Comparison of ENCODE assay signal across 14 mouse cellular contexts in genomic region chr2:124928759-124929113, GRCm38 (mm10).
DNase-seq lines count a peak whose midpoint lies in the region; ATAC-seq lines count a peak whose summit lies in the region.
"Had no signal": no experiment of that assay in that cellular context is flagged by ENCODE, and none has a peak within 500 bp of the region (broad histone marks: within the 10 kb centered on the region; RNA-seq: fewer than 3 reads in every experiment).

No protein-coding gene starts in this region.

- DNase-seq in forebrain, embryonic 14.5 days (ENCODE audit: low spot score), result no peak
- no peak for DNase-seq in hindbrain, embryonic 14.5 days (ENCODE audit: low spot score)
- DNase-seq in kidney, adult 18-20 months, result no peak

- no peaks in the 10 kb centered on the region for H3K27me3 ChIP-seq in forebrain, embryonic 14.5 days (replicated peaks; ENCODE audit: control insufficient read depth, insufficient read depth, low read length)
- H3K27me3 ChIP-seq in forebrain, embryonic 13.5 days, result no peaks in the 10 kb centered on the region
- H3K27me3 ChIP-seq in hindbrain, embryonic 14.5 days (ENCODE audit: control insufficient read depth, insufficient read depth, low read length), result no peaks in the 10 kb centered on the region
- H3K27me3 ChIP-seq in hindbrain, embryonic 12.5 days, result no peaks in the 10 kb centered on the region
- no peaks in the 10 kb centered on the region for H3K27me3 ChIP-seq in midbrain, embryonic 16.5 days (ENCODE audit: control insufficient read depth, insufficient read depth, low read depth, low read length)
- no peaks in the 10 kb centered on the region for H3K27me3 ChIP-seq in midbrain, embryonic 15.5 days (replicated peaks)
- no peaks in the 10 kb centered on the region for H3K27me3 ChIP-seq in intestine, embryonic 16.5 days (replicated peaks; ENCODE audit: control insufficient read depth, insufficient read depth, low read length)
- H3K27me3 ChIP-seq: embryonic facial prominence, embryonic 15.5 days had no signal

- no peak overlapping the region for H3K27ac ChIP-seq in forebrain, embryonic 14.5 days (ENCODE audit: low read depth, low read length)
- H3K27ac ChIP-seq in forebrain, embryonic 13.5 days, result no peak overlapping the region
- H3K27ac ChIP-seq in hindbrain, embryonic 14.5 days, result no peak overlapping the region
- no peak overlapping the region for H3K27ac ChIP-seq in hindbrain, embryonic 12.5 days
- H3K27ac ChIP-seq in midbrain, embryonic 16.5 days (ENCODE audit: low read length), result no peak overlapping the region
- no peak overlapping the region for H3K27ac ChIP-seq in midbrain, embryonic 15.5 days
- H3K27ac ChIP-seq in intestine, embryonic 16.5 days (ENCODE audit: low read length), result no peak overlapping the region
- H3K27ac ChIP-seq: embryonic facial prominence, embryonic 15.5 days; forebrain, embryonic 10.5 days; heart, embryonic 10.5 days had no signal

- H3K9ac ChIP-seq in forebrain, embryonic 14.5 days (ENCODE audit: low read length), result no peak overlapping the region
- H3K9ac ChIP-seq in forebrain, embryonic 13.5 days, result no peak overlapping the region
- no peak overlapping the region for H3K9ac ChIP-seq in hindbrain, embryonic 14.5 days
- no peak overlapping the region for H3K9ac ChIP-seq in hindbrain, embryonic 12.5 days
- H3K9ac ChIP-seq in midbrain, embryonic 16.5 days (ENCODE audit: low read depth, low read length), result no peak overlapping the region
- no peak overlapping the region for H3K9ac ChIP-seq in midbrain, embryonic 15.5 days
- H3K9ac ChIP-seq in intestine, embryonic 16.5 days (ENCODE audit: low read depth, low read length), result no peak overlapping the region
- H3K9ac ChIP-seq: embryonic facial prominence, embryonic 15.5 days had no signal

- H3K4me2 ChIP-seq in forebrain, embryonic 14.5 days (ENCODE audit: low read length), result no peak overlapping the region
- H3K4me2 ChIP-seq in forebrain, embryonic 13.5 days, result no peak overlapping the region
- no peak overlapping the region for H3K4me2 ChIP-seq in hindbrain, embryonic 14.5 days (replicated peaks)
- no peak overlapping the region for H3K4me2 ChIP-seq in hindbrain, embryonic 12.5 days (replicated peaks)
- no peak overlapping the region for H3K4me2 ChIP-seq in midbrain, embryonic 16.5 days (ENCODE audit: low read length)
- no peak overlapping the region for H3K4me2 ChIP-seq in midbrain, embryonic 15.5 days
- H3K4me2 ChIP-seq in intestine, embryonic 16.5 days (ENCODE audit: low read depth, low read length), result no peak overlapping the region
- H3K4me2 ChIP-seq: embryonic facial prominence, embryonic 15.5 days had no signal

- no peaks in the 10 kb centered on the region for H3K36me3 ChIP-seq in forebrain, embryonic 14.5 days (ENCODE audit: control insufficient read depth, insufficient read depth, low read length)
- no peaks in the 10 kb centered on the region for H3K36me3 ChIP-seq in forebrain, embryonic 13.5 days (ENCODE audit: poor library complexity, severe bottlenecking)
- H3K36me3 ChIP-seq in hindbrain, embryonic 14.5 days (replicated peaks; ENCODE audit: control insufficient read depth, insufficient read depth), result no peaks in the 10 kb centered on the region
- no peaks in the 10 kb centered on the region for H3K36me3 ChIP-seq in hindbrain, embryonic 12.5 days
- no peaks in the 10 kb centered on the region for H3K36me3 ChIP-seq in midbrain, embryonic 16.5 days (ENCODE audit: control insufficient read depth, insufficient read depth, low read length)
- no peaks in the 10 kb centered on the region for H3K36me3 ChIP-seq in midbrain, embryonic 15.5 days (replicated peaks)
- no peaks in the 10 kb centered on the region for H3K36me3 ChIP-seq in intestine, embryonic 16.5 days (ENCODE audit: control insufficient read depth, insufficient read depth, low read length)
- H3K36me3 ChIP-seq: embryonic facial prominence, embryonic 15.5 days; forebrain, embryonic 10.5 days; G1E; heart, embryonic 10.5 days had no signal

- no peaks in the 10 kb centered on the region for H3K4me1 ChIP-seq in forebrain, embryonic 14.5 days (ENCODE audit: control insufficient read depth, insufficient read depth, low read length)
- peaks cover 11% of the 10 kb centered on the region; the same call in 1 of the 2 replicates for H3K4me1 ChIP-seq in forebrain, embryonic 13.5 days
- no peaks in the 10 kb centered on the region for H3K4me1 ChIP-seq in hindbrain, embryonic 14.5 days (replicated peaks; ENCODE audit: control insufficient read depth, insufficient read depth, low read length)
- peaks cover 10% of the 10 kb centered on the region; the same call in 1 of the 2 replicates for H3K4me1 ChIP-seq in hindbrain, embryonic 12.5 days
- H3K4me1 ChIP-seq in midbrain, embryonic 16.5 days (ENCODE audit: control insufficient read depth, insufficient read depth, low read length), result no peaks in the 10 kb centered on the region
- H3K4me1 ChIP-seq in midbrain, embryonic 15.5 days, result no peaks in the 10 kb centered on the region
- no peaks in the 10 kb centered on the region for H3K4me1 ChIP-seq in intestine, embryonic 16.5 days (ENCODE audit: control insufficient read depth, insufficient read depth, low read length)

- H3K4me3 ChIP-seq in forebrain, embryonic 14.5 days (ENCODE audit: low read depth, low read length), result no peak overlapping the region
- no peak overlapping the region for H3K4me3 ChIP-seq in forebrain, embryonic 13.5 days
- H3K4me3 ChIP-seq in hindbrain, embryonic 14.5 days (replicated peaks; ENCODE audit: low read length), result no peak overlapping the region
- no peak overlapping the region for H3K4me3 ChIP-seq in hindbrain, embryonic 12.5 days
- H3K4me3 ChIP-seq in midbrain, embryonic 16.5 days (ENCODE audit: low read depth, low read length), result no peak overlapping the region
- no peak overlapping the region for H3K4me3 ChIP-seq in midbrain, embryonic 15.5 days
- no peak overlapping the region for H3K4me3 ChIP-seq in intestine, embryonic 16.5 days (ENCODE audit: low read length)
- H3K4me3 ChIP-seq: embryonic facial prominence, embryonic 15.5 days; erythroblast, embryonic 14.5 days; forebrain, embryonic 10.5 days; heart, embryonic 10.5 days had no signal

- 82% methylated on average over 5 of the region's 5 CpGs for WGBS in forebrain, embryonic 14.5 days
- WGBS in forebrain, embryonic 13.5 days, result 78% methylated on average over 5 of the region's 5 CpGs
- WGBS in hindbrain, embryonic 14.5 days, result 88% methylated on average over 5 of the region's 5 CpGs
- WGBS in hindbrain, embryonic 12.5 days, result 88% methylated on average over 5 of the region's 5 CpGs
- 81% methylated on average over 5 of the region's 5 CpGs for WGBS in midbrain, embryonic 16.5 days
- 84% methylated on average over 5 of the region's 5 CpGs for WGBS in midbrain, embryonic 15.5 days
- 64% methylated on average over 5 of the region's 5 CpGs for WGBS in intestine, embryonic 16.5 days

- H3K9me3 ChIP-seq in forebrain, embryonic 14.5 days (replicated peaks; ENCODE audit: control insufficient read depth, low read length), result no peaks in the 10 kb centered on the region
- no peaks in the 10 kb centered on the region for H3K9me3 ChIP-seq in forebrain, embryonic 13.5 days (replicated peaks)
- H3K9me3 ChIP-seq in hindbrain, embryonic 14.5 days (ENCODE audit: control insufficient read depth, low read length), result no peaks in the 10 kb centered on the region
- no peaks in the 10 kb centered on the region for H3K9me3 ChIP-seq in hindbrain, embryonic 12.5 days (replicated peaks)
- no peaks in the 10 kb centered on the region for H3K9me3 ChIP-seq in midbrain, embryonic 16.5 days (replicated peaks; ENCODE audit: control insufficient read depth, low read length, poor library complexity, severe bottlenecking)
- no peaks in the 10 kb centered on the region for H3K9me3 ChIP-seq in midbrain, embryonic 15.5 days
- H3K9me3 ChIP-seq in intestine, embryonic 16.5 days (ENCODE audit: control insufficient read depth, low read length), result no peaks in the 10 kb centered on the region
- H3K9me3 ChIP-seq: embryonic facial prominence, embryonic 15.5 days; forebrain, embryonic 10.5 days; heart, embryonic 10.5 days had no signal

- ATAC-seq in forebrain, embryonic 14.5 days, result 0 out of 2 replicates have a peak, but pooled peaks have one; percentile 12
- ATAC-seq in forebrain, embryonic 13.5 days, result no peak
- peak; percentile 44; the same call in 1 of the 2 replicates for ATAC-seq in hindbrain, embryonic 14.5 days (ENCODE audit: low FRiP score)
- ATAC-seq in hindbrain, embryonic 12.5 days (ENCODE audit: low FRiP score), result no peak
- 0 out of 2 replicates have a peak, but pooled peaks have one; percentile 25 for ATAC-seq in midbrain, embryonic 16.5 days
- ATAC-seq in midbrain, embryonic 15.5 days (replicated peaks), result no peak
- peak; percentile 64 for ATAC-seq in intestine, embryonic 16.5 days
- ATAC-seq: CD4-positive, CD25-positive, alpha-beta regulatory T cell, adult 4 months had no signal

Comparison
In these comparisons a context has a peak if more than half of its experiments do, and no peak if none do; other contexts are left out.
1. ATAC-seq: peak in forebrain, embryonic 14.5 days (single experiment), hindbrain, embryonic 14.5 days (single experiment), midbrain, embryonic 16.5 days (single experiment) and intestine, embryonic 16.5 days (single experiment); none in forebrain, embryonic 13.5 days (single experiment), hindbrain, embryonic 12.5 days (single experiment) and midbrain, embryonic 15.5 days (single experiment).